14 mouse cellular contexts compared by ENCODE assay signal in the genomic region with DNA sequence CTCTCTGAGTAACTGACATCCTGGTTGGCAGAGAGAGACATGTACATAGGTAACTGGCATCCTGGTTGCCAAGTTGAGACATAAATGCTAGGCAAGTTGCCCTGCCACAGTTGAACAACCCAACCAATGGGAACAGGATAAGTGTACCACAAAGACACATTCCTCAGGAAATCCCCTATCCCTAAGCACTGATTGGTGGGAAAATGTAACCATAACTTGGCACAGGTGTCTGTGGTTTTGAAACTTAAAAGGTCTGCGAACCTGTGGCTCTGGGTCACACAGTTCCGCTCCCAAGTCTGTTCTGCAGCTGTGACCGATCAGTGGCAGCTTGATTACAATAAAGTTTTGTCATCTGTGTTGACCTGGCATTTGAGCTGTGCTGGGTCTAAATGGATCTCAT. TPM values are rescaled to one million over a fixed set of nuclear protein-coding genes. Genes with fewer than 3 reads are reported as not detected.
DNase-seq lines count a peak whose midpoint lies in the region; ATAC-seq lines count a peak whose summit lies in the region.
"Had no signal": no experiment of that assay in that cellular context is flagged by ENCODE, and none has a peak within 500 bp of the region (broad histone marks: within the 10 kb centered on the region; RNA-seq: fewer than 3 reads in every experiment).

No protein-coding gene starts in this region.

- no peak overlapping the region for H3K4me3 ChIP-seq in liver, embryonic 15.5 days (replicated peaks)
- H3K4me3 ChIP-seq: forebrain, embryonic 15.5 days; limb, embryonic 15.5 days had no signal

- no peak overlapping the region for H3K4me2 ChIP-seq in liver, embryonic 15.5 days
- H3K4me2 ChIP-seq: forebrain, embryonic 15.5 days; limb, embryonic 15.5 days had no signal

- ATAC-seq in liver, embryonic 15.5 days (ENCODE audit: insufficient read depth) = no peak
- ATAC-seq: forebrain, embryonic 15.5 days; lung, postnatal 0 days; midbrain, embryonic 16.5 days had no signal

- no peaks in the 10 kb centered on the region for H3K9me3 ChIP-seq in liver, embryonic 15.5 days (replicated peaks)
- H3K9me3 ChIP-seq: forebrain, embryonic 15.5 days; limb, embryonic 15.5 days had no signal

- H3K27ac ChIP-seq in liver, embryonic 15.5 days (replicated peaks) = 0 out of 2 replicates have a peak overlapping the region, but pooled peaks have one; percentile 6
- H3K27ac ChIP-seq: forebrain, embryonic 15.5 days; limb, embryonic 15.5 days had no signal

- no peaks in the 10 kb centered on the region for H3K27me3 ChIP-seq in liver, embryonic 15.5 days
- H3K27me3 ChIP-seq: forebrain, embryonic 15.5 days; limb, embryonic 15.5 days had no signal

- no peak overlapping the region for H3K9ac ChIP-seq in liver, embryonic 15.5 days
- H3K9ac ChIP-seq: forebrain, embryonic 15.5 days; limb, embryonic 15.5 days had no signal

- WGBS in liver, embryonic 15.5 days (ENCODE audit: insufficient replicate concordance) = 86% methylated on average over 3 of the region's 3 CpGs

- DNase-seq in CD4-positive, CD25-positive, alpha-beta regulatory T cell, adult 2 months (ENCODE audit: low read depth, low spot score) = peak; percentile 51
- peak; percentile 9 for DNase-seq in NIH3T3 (ENCODE audit: low read depth)
- peak; percentile 35 for DNase-seq in thymus, postnatal 25 days
- DNase-seq in gastrocnemius, postnatal 25 days = no peak
- no peak for DNase-seq in spleen, postnatal 10 days (ENCODE audit: low spot score in 2 of 2)
- no peak for DNase-seq in retina, embryonic 14.5 days (ENCODE audit: low spot score)
- DNase-seq: cerebellum, adult 9-11 months; kidney, adult 8-10 months; right cerebral cortex, postnatal 14 days had no signal

- no peaks in the 10 kb centered on the region for H3K36me3 ChIP-seq in liver, embryonic 15.5 days (replicated peaks)
- H3K36me3 ChIP-seq: forebrain, embryonic 15.5 days; limb, embryonic 15.5 days had no signal

- H3K4me1 ChIP-seq in liver, embryonic 15.5 days (replicated peaks) = peaks cover 24% of the 10 kb centered on the region
- H3K4me1 ChIP-seq: forebrain, embryonic 15.5 days; limb, embryonic 15.5 days had no signal

RNA-seq across cellular contexts. Expression of a gene that starts 32.9 kb away (rescaled TPM):
- polyA plus RNA-seq in liver, embryonic 15.5 days (2015; fragmentation: Nextera tagmentation; extraction: Ambion mirVana) = 9.0 and 9.5 TPM in 2 replicates
- 1 to 10 TPM; 4.0 to 4.3 TPM for total RNA-seq in gastrocnemius, postnatal 25 days (2021)

RNA-seq across cellular contexts. Expression of a gene that starts 33.6 kb away (rescaled TPM):
- polyA plus RNA-seq in liver, embryonic 15.5 days (2015; fragmentation: Nextera tagmentation; extraction: Ambion mirVana) = 4.9 TPM in 2 replicates
- total RNA-seq in gastrocnemius, postnatal 25 days (2021) = 1 to 10 TPM; 3.2 to 4.2 TPM

RNA-seq across cellular contexts. Expression of a gene that starts 34.0 kb away (rescaled TPM):
- polyA plus RNA-seq in liver, embryonic 15.5 days (2015; fragmentation: Nextera tagmentation; extraction: Ambion mirVana) = 1.3 and 1.4 TPM in 2 replicates
- total RNA-seq in gastrocnemius, postnatal 25 days (2021) = 1 to 10 TPM; 3.2 to 3.3 TPM

Comparison
In these comparisons a context has a peak if more than half of its experiments do, and no peak if none do; other contexts are left out.
1. DNase-seq: peak in CD4-positive, CD25-positive, alpha-beta regulatory T cell, adult 2 months (single experiment), NIH3T3 (single experiment) and thymus, postnatal 25 days (single experiment); none in gastrocnemius, postnatal 25 days (single experiment), spleen, postnatal 10 days (0 of 2) and retina, embryonic 14.5 days (single experiment).